Mouse (Mus musculus) lung, embryonic 15.5 days (tissue): ENCODE measurements around the gene Ltn1. TPM values are rescaled to one million over a fixed set of nuclear protein-coding genes. Genes with fewer than 3 reads are reported as not detected.

Source experiments
- ATAC-seq: fragments of 200-750 bp; cut with Nextera tagmentation; 2 replicates; pipeline ENCODE4 v1.8.0; 2017; ENCODE audit warnings: moderate number of reproducible peaks, borderline replicate concordance; ENCODE audit not compliant: low FRiP score, low TSS enrichment; ENCODE audit errors: extremely low read depth
- H3K27ac ChIP-seq: fragments of 300-500 bp; sonication (generic); 2 replicates; pipeline ENCODE4 v1.5.1; 2015; ENCODE audit warnings: moderate library complexity, mild to moderate bottlenecking, inconsistent platforms
- H3K27me3 ChIP-seq: fragments of 300-500 bp; sonication (generic); 2 replicates; pipeline ENCODE4 v1.6.1; 2015; ENCODE audit warnings: inconsistent platforms
- H3K36me3 ChIP-seq: fragments of 300-500 bp; sonication (generic); 2 replicates; pipeline ENCODE4 v1.6.1; 2015; ENCODE audit warnings: inconsistent platforms
- H3K4me1 ChIP-seq: fragments of 300-500 bp; sonication (generic); 2 replicates; pipeline ENCODE4 v1.6.1; 2015; ENCODE audit warnings: inconsistent platforms
- H3K4me2 ChIP-seq: fragments of 300-500 bp; sonication (generic); 2 replicates; pipeline ENCODE4 v1.6.1; 2015; ENCODE audit warnings: inconsistent platforms, mild to moderate bottlenecking, moderate library complexity
- H3K4me3 ChIP-seq: fragments of 300-500 bp; sonication (generic); 2 replicates; pipeline ENCODE4 v1.5.1; 2015; ENCODE audit warnings: mild to moderate bottlenecking, inconsistent platforms
- H3K9ac ChIP-seq: fragments of 300-500 bp; sonication (generic); 2 replicates; pipeline ENCODE4 v1.6.1; 2015; ENCODE audit warnings: inconsistent platforms
- H3K9me3 ChIP-seq: fragments of 300-500 bp; sonication (generic); 2 replicates; pipeline ENCODE4 v1.6.1; 2016; ENCODE audit warnings: inconsistent platforms
- WGBS: fragments of 180-500 bp; shearing (Covaris S2); methylation state at CpG from one replicate; pipeline ENCODE4 v1.1.7; 2015; 5-methylcytosine and 5-hydroxymethylcytosine counted together
- polyA plus RNA-seq: library from polyadenylated mRNA; unstranded; fragments of >200 nt; fragmentation: Nextera tagmentation; extraction: Ambion mirVana; gene quantifications from 2 replicates; pipeline ENCODE4 v1.2.1, GENCODE M21; 2015

The Ltn1 gene
- polyA plus RNA-seq, 1 experiment from 2014 or later, result 29.6 TPM

- Histone ChIP-seq H3K4me1 (no peaks in the 10 kb centered on the region), H3K9ac (no peak overlapping the region), H3K27me3 (no peaks in the 10 kb centered on the region; the same call in 1 of the 2 replicates), H3K4me2 (no peak overlapping the region), H3K9me3 (no peaks in the 10 kb centered on the region), H3K27ac (no peak overlapping the region), H3K36me3 (no peaks in the 10 kb centered on the region), H3K4me3 (no peak overlapping the region)
- peak; percentile 39; the same call in 1 of the 2 replicates for ATAC-seq
- WGBS, result 75% methylated on average over 2 of the region's 2 CpGs
These were observed 84.3 kb downstream of the Ltn1 start for GRCm38 (mm10) chr16:87348133-87348532.

- ATAC-seq, result no peak
- Histone ChIP-seq H3K9me3 (no peaks in the 10 kb centered on the region), H3K27ac (no peak overlapping the region), H3K27me3 (no peaks in the 10 kb centered on the region), H3K4me1 (no peaks in the 10 kb centered on the region), H3K4me3 (no peak overlapping the region), H3K4me2 (no peak overlapping the region), H3K36me3 (no peaks in the 10 kb centered on the region), H3K9ac (no peak overlapping the region)
- 70% methylated on average over 6 of the region's 6 CpGs for WGBS
These were observed 91.3 kb downstream of the Ltn1 start for GRCm38 (mm10) chr16:87341043-87341572.

GRCm38 (mm10) chr16:87334756-87335155 is 97.7 kb downstream of the Ltn1 start:
- Histone ChIP-seq H3K36me3 (no peaks in the 10 kb centered on the region), H3K9ac (no peak overlapping the region), H3K4me3 (no peak overlapping the region), H3K4me2 (no peak overlapping the region), H3K27ac (no peak overlapping the region), H3K4me1 (no peaks in the 10 kb centered on the region), H3K9me3 (no peaks in the 10 kb centered on the region), H3K27me3 (no peaks in the 10 kb centered on the region)
- ATAC-seq, result no peak
- WGBS, result 88% methylated on average over 3 of the region's 3 CpGs

GRCm38 (mm10) chr16:87329986-87330385 is 102.4 kb downstream of the Ltn1 start:
- no peaks in the 10 kb centered on the region for H3K9me3 ChIP-seq
- no peaks in the 10 kb centered on the region for H3K27me3 ChIP-seq
- WGBS, result 87% methylated on average over 3 of the region's 3 CpGs
- no peak overlapping the region for H3K4me2 ChIP-seq
- no peaks in the 10 kb centered on the region for H3K4me1 ChIP-seq
- no peak overlapping the region for H3K4me3 ChIP-seq
- no peak overlapping the region for H3K9ac ChIP-seq
- no peak for ATAC-seq
- no peak overlapping the region for H3K27ac ChIP-seq
- no peaks in the 10 kb centered on the region for H3K36me3 ChIP-seq

Other genes starting within 250 kb of the Ltn1 start
- gene N6amt1, start 78.4 kb downstream of the Ltn1 start, polyA plus RNA-seq, result 21.1 and 21.4 TPM in 2 replicates
- 11.6 and 11.9 TPM in 2 replicates for gene Rwdd2b, start 8.0 kb upstream of the Ltn1 start, polyA plus RNA-seq
- 38.6 and 43.8 TPM in 2 replicates for gene Usp16, start 22.1 kb upstream of the Ltn1 start, polyA plus RNA-seq
- gene Cct8, start 63.3 kb upstream of the Ltn1 start, polyA plus RNA-seq, result 426 and 430 TPM in 2 replicates
- gene Map3k7cl, start 120.7 kb upstream of the Ltn1 start, polyA plus RNA-seq, result 0.57 and 0.82 TPM in 2 replicates